Mouse (Mus musculus): Measurements from ENCODE around the gene Bcl9. TPM values are rescaled to one million over a fixed set of nuclear protein-coding genes. Genes with fewer than 3 reads are reported as not detected.

Bcl9 gene
- polyA plus RNA-seq, 1 experiment = 22.8 TPM

DNA sequence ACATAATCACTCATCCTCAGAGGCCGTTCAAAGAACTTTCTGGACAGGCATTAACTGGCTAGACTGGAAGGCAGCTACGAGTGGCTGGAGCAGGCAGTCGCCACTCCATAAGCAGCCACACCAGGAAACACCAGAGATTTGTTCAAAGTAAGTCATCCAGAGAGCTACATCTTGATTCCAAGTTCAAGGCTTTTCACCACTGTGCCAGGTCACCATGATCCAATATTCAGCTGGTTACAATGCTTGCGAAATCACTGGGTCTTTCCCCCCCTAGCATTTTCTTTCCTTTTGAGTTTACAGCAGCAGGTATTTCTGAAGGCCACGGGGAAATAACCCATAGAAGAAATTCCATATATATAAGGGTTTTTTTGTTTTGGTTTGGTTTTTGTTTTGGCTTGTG, 72.5 kb downstream of the Bcl9 start:
- H3K27ac ChIP-seq (ENCODE audit: control insufficient read depth, insufficient read depth, low read length) = no peak overlapping the region
- 90% methylated on average over 5 of the region's 5 CpGs for WGBS
- no peaks in the 10 kb centered on the region for H3K27me3 ChIP-seq (ENCODE audit: control insufficient read depth, insufficient read depth, low read length)
- H3K36me3 ChIP-seq (ENCODE audit: control insufficient read depth, insufficient read depth, low read length) = peaks cover 4% of the 10 kb centered on the region; the same call in 1 of the 2 replicates
- H3K4me1 ChIP-seq (replicated peaks; ENCODE audit: control insufficient read depth, insufficient read depth, low read length) = peaks cover 11% of the 10 kb centered on the region
- TF ChIP-seq POLR2A (IDR thresholded peaks at IDR 0.05; ENCODE audit: control insufficient read depth, extremely low read depth, insufficient read depth, low read length, poor library complexity) = no peak
- TF ChIP-seq CTCF (IDR thresholded peaks at IDR 0.05; ENCODE audit: borderline replicate concordance, control insufficient read depth, extremely low read depth, insufficient read depth, low read length, poor library complexity) = no peak
- DNase-seq = no peak
- H3K4me3 ChIP-seq (ENCODE audit: control insufficient read depth, insufficient read depth, low read length) = no peak overlapping the region

DNA sequence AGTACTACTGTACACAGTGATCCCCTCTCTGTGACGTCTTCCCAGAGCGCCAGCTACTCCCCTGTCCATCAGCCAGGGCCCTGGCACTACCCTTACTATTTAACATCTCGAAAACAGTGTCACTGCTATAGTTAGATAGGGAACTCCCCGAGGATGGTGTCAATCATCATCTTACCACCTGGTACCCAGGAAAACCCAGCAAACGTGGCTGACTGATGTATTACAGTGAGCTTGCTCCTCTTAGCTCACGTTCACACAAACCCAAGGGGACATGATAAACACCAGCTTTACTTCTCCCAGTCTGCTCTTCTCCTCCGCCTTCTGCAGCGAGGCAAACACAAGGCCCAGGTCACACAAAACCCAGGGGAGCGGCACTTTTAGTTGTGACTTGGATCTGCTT, 74.5 kb downstream of the Bcl9 start:
- peaks cover 4% of the 10 kb centered on the region; the same call in 1 of the 2 replicates for H3K36me3 ChIP-seq (ENCODE audit: control insufficient read depth, insufficient read depth, low read length)
- WGBS = 90% methylated on average over 9 of the region's 9 CpGs
- no peaks in the 10 kb centered on the region for H3K27me3 ChIP-seq (ENCODE audit: control insufficient read depth, insufficient read depth, low read length)
- H3K27ac ChIP-seq (ENCODE audit: control insufficient read depth, insufficient read depth, low read length) = no peak overlapping the region
- DNase-seq = no peak
- no peak overlapping the region for H3K4me3 ChIP-seq (ENCODE audit: control insufficient read depth, insufficient read depth, low read length)
- TF ChIP-seq POLR2A (IDR thresholded peaks at IDR 0.05; ENCODE audit: control insufficient read depth, extremely low read depth, insufficient read depth, low read length, poor library complexity) (no peak), CTCF (IDR thresholded peaks at IDR 0.05; ENCODE audit: borderline replicate concordance, control insufficient read depth, extremely low read depth, insufficient read depth, low read length, poor library complexity) (no peak)
- peaks cover 9% of the 10 kb centered on the region for H3K4me1 ChIP-seq (replicated peaks; ENCODE audit: control insufficient read depth, insufficient read depth, low read length)

GRCm38 (mm10) chr3:97215526-97215925, 82.2 kb downstream of the Bcl9 start:
- H3K36me3 ChIP-seq (ENCODE audit: control insufficient read depth, insufficient read depth, low read length) = peaks cover 39% of the 10 kb centered on the region
- TF ChIP-seq POLR2A (IDR thresholded peaks at IDR 0.05; ENCODE audit: control insufficient read depth, extremely low read depth, insufficient read depth, low read length, poor library complexity) (no peak), CTCF (IDR thresholded peaks at IDR 0.05; ENCODE audit: borderline replicate concordance, control insufficient read depth, extremely low read depth, insufficient read depth, low read length, poor library complexity) (no peak)
- 94% methylated on average over 3 of the region's 3 CpGs for WGBS
- H3K4me3 ChIP-seq (ENCODE audit: control insufficient read depth, insufficient read depth, low read length) = no peak overlapping the region
- H3K4me1 ChIP-seq (replicated peaks; ENCODE audit: control insufficient read depth, insufficient read depth, low read length) = no peaks in the 10 kb centered on the region
- H3K27ac ChIP-seq (ENCODE audit: control insufficient read depth, insufficient read depth, low read length) = no peak overlapping the region
- no peak for DNase-seq
- H3K27me3 ChIP-seq (ENCODE audit: control insufficient read depth, insufficient read depth, low read length) = no peaks in the 10 kb centered on the region

GRCm38 (mm10) chr3:97214439-97214838, 83.3 kb downstream of the Bcl9 start:
- Histone ChIP-seq H3K4me1 (replicated peaks; ENCODE audit: control insufficient read depth, insufficient read depth, low read length) (no peaks in the 10 kb centered on the region), H3K4me3 (ENCODE audit: control insufficient read depth, insufficient read depth, low read length) (no peak overlapping the region), H3K27ac (ENCODE audit: control insufficient read depth, insufficient read depth, low read length) (no peak overlapping the region), H3K36me3 (ENCODE audit: control insufficient read depth, insufficient read depth, low read length) (peaks cover 43% of the 10 kb centered on the region), H3K27me3 (ENCODE audit: control insufficient read depth, insufficient read depth, low read length) (no peaks in the 10 kb centered on the region)
- WGBS = 91% methylated on average over 1 of the region's 1 CpGs
- no peak for DNase-seq
- TF ChIP-seq POLR2A (IDR thresholded peaks at IDR 0.05; ENCODE audit: control insufficient read depth, extremely low read depth, insufficient read depth, low read length, poor library complexity) = no peak
- TF ChIP-seq CTCF (IDR thresholded peaks at IDR 0.05; ENCODE audit: borderline replicate concordance, control insufficient read depth, extremely low read depth, insufficient read depth, low read length, poor library complexity) = no peak

DNA sequence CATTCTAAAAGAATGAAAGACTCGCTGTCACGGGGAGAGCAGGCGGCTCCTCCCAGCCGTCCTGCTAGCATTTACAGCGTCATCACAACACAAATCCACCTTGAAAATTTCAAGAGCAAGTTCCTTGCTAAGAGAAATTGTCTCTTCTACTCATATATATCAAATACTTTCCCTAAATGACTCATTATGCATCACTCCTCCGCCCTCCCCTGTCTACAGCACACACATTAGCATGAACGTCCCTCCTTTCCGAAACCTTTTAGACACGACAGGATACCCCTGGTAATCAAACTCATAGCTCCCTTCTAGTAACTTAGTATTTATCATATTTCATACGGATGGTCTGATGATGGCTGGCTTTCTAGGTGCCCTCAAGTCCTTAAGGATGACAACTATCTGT, 83.8 kb downstream of the Bcl9 start:
- Histone ChIP-seq H3K27ac (ENCODE audit: control insufficient read depth, insufficient read depth, low read length) (no peak overlapping the region), H3K4me1 (replicated peaks; ENCODE audit: control insufficient read depth, insufficient read depth, low read length) (no peaks in the 10 kb centered on the region), H3K36me3 (ENCODE audit: control insufficient read depth, insufficient read depth, low read length) (peaks cover 43% of the 10 kb centered on the region), H3K4me3 (ENCODE audit: control insufficient read depth, insufficient read depth, low read length) (no peak overlapping the region), H3K27me3 (ENCODE audit: control insufficient read depth, insufficient read depth, low read length) (no peaks in the 10 kb centered on the region)
- TF ChIP-seq CTCF (IDR thresholded peaks at IDR 0.05; ENCODE audit: borderline replicate concordance, control insufficient read depth, extremely low read depth, insufficient read depth, low read length, poor library complexity) (no peak), POLR2A (IDR thresholded peaks at IDR 0.05; ENCODE audit: control insufficient read depth, extremely low read depth, insufficient read depth, low read length, poor library complexity) (no peak)
- no peak for DNase-seq
- 95% methylated on average over 10 of the region's 10 CpGs for WGBS

- no peak overlapping the region for H3K4me3 ChIP-seq (ENCODE audit: control insufficient read depth, insufficient read depth, low read length)
- DNase-seq = no peak
- WGBS = 17% methylated on average over 5 of the region's 5 CpGs
- no peak overlapping the region for H3K27ac ChIP-seq (ENCODE audit: control insufficient read depth, insufficient read depth, low read length)
- TF ChIP-seq POLR2A (IDR thresholded peaks at IDR 0.05; ENCODE audit: control insufficient read depth, extremely low read depth, insufficient read depth, low read length, poor library complexity) (no peak), CTCF (IDR thresholded peaks at IDR 0.05; ENCODE audit: borderline replicate concordance, control insufficient read depth, extremely low read depth, insufficient read depth, low read length, poor library complexity) (no peak)
- H3K36me3 ChIP-seq (ENCODE audit: control insufficient read depth, insufficient read depth, low read length) = peaks cover 40% of the 10 kb centered on the region
- no peaks in the 10 kb centered on the region for H3K27me3 ChIP-seq (ENCODE audit: control insufficient read depth, insufficient read depth, low read length)
- no peaks in the 10 kb centered on the region for H3K4me1 ChIP-seq (replicated peaks; ENCODE audit: control insufficient read depth, insufficient read depth, low read length)
Observed at GRCm38 (mm10) chr3:97211177-97211576, 86.5 kb downstream of the Bcl9 start.

DNA sequence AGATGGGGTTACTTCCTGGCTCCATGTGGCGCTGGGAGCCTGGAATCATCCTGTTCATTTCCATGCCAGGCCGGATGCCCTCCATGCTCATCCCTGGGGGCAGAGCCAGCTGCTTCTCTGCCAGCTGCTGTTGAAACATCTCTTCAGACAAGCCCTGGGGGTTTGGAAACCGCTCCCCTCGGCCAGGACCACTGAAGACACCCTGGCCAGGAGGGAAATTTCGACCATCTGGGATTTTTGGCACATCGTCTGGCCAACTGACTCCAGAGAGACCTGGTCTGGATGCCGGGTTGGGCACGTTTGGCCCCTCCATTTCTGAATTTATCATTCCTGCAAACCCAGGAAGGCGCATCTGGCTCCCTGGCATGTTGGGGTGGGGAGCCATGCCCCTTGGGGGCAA, 88.4 kb downstream of the Bcl9 start:
- H3K36me3 ChIP-seq (ENCODE audit: control insufficient read depth, insufficient read depth, low read length) = peaks cover 22% of the 10 kb centered on the region
- no peak for DNase-seq
- WGBS = 94% methylated on average over 9 of the region's 9 CpGs
- H3K4me1 ChIP-seq (replicated peaks; ENCODE audit: control insufficient read depth, insufficient read depth, low read length) = no peaks in the 10 kb centered on the region
- TF ChIP-seq CTCF (IDR thresholded peaks at IDR 0.05; ENCODE audit: borderline replicate concordance, control insufficient read depth, extremely low read depth, insufficient read depth, low read length, poor library complexity) (no peak), POLR2A (IDR thresholded peaks at IDR 0.05; ENCODE audit: control insufficient read depth, extremely low read depth, insufficient read depth, low read length, poor library complexity) (no peak)
- no peak overlapping the region for H3K27ac ChIP-seq (ENCODE audit: control insufficient read depth, insufficient read depth, low read length)
- H3K27me3 ChIP-seq (ENCODE audit: control insufficient read depth, insufficient read depth, low read length) = no peaks in the 10 kb centered on the region
- H3K4me3 ChIP-seq (ENCODE audit: control insufficient read depth, insufficient read depth, low read length) = no peak overlapping the region

Data from thymus, adult 2 months (tissue).